Mouse (Mus musculus) C2C12 (cell line): ENCODE data around the gene Dnmt1.

Experiments used
- CEBPB ChIP-seq: IDR thresholded peaks from one replicate; pipeline ENCODE4 v1.6.1; 2011; ENCODE audit warnings: low read depth, mild to moderate bottlenecking, control low read depth, moderate library complexity
- CTCF ChIP-seq: IDR thresholded peaks from one replicate; pipeline ENCODE4 v1.5.1; 2011; ENCODE audit not compliant: control insufficient read depth, insufficient read depth, insufficient read length
- MAX ChIP-seq: IDR thresholded peaks from one replicate; pipeline ENCODE4 v1.6.1; 2011; ENCODE audit warnings: mild to moderate bottlenecking, control low read depth
- USF1 ChIP-seq: IDR thresholded peaks from one replicate; pipeline ENCODE4 v1.6.1; 2011; ENCODE audit warnings: low read depth, mild to moderate bottlenecking, control low read depth, moderate library complexity

GRCm38 (mm10) chr9:20895382-20895781, 64.3 kb downstream of the Dnmt1 start:
- no peak for TF ChIP-seq CTCF
- TF ChIP-seq USF1, result no peak
- TF ChIP-seq MAX, result no peak
- TF ChIP-seq CEBPB, result no peak
